Mouse (Mus musculus): ENCODE measurements at regions not wholly inside any gene's neighbourhood (a gene's known extent, or its start where the extent isn't known, plus 50 kb on each side); places are given as distances from the start of the nearest gene placed in this dataset.

- TF ChIP-seq EP300 (IDR thresholded peaks at IDR 0.05) (no peak), CTCF (IDR thresholded peaks at IDR 0.05) (no peak)
These were observed 120.0 kb upstream of the Id2 start for GRCm38 (mm10) chr12:25216792-25217516.

Measured in lung, postnatal 0 days (tissue).